ENCODE assay signal across 26 mouse cellular contexts in genomic region chr7:130365711-130366110, GRCm38 (mm10).
DNase-seq lines count a peak whose midpoint lies in the region; ATAC-seq lines count a peak whose summit lies in the region.
"Had no signal": no experiment of that assay in that cellular context is flagged by ENCODE, and none has a peak within 500 bp of the region (broad histone marks: within the 10 kb centered on the region; RNA-seq: fewer than 3 reads in every experiment).

No protein-coding gene starts in this region.

- H3K4me2 ChIP-seq in hindbrain, embryonic 14.5 days (replicated peaks): no peak overlapping the region
- no peak overlapping the region for H3K4me2 ChIP-seq in hindbrain, embryonic 12.5 days (replicated peaks)
- H3K4me2 ChIP-seq in midbrain, embryonic 15.5 days: no peak overlapping the region
- H3K4me2 ChIP-seq: embryonic facial prominence, embryonic 13.5 days; embryonic facial prominence, embryonic 15.5 days; forebrain, embryonic 13.5 days; forebrain, embryonic 15.5 days had no signal

- no peaks in the 10 kb centered on the region for H3K36me3 ChIP-seq in heart, embryonic 10.5 days
- H3K36me3 ChIP-seq in hindbrain, embryonic 14.5 days (replicated peaks; ENCODE audit: control insufficient read depth, insufficient read depth): no peaks in the 10 kb centered on the region
- H3K36me3 ChIP-seq in hindbrain, embryonic 12.5 days: no peaks in the 10 kb centered on the region
- H3K36me3 ChIP-seq in midbrain, embryonic 10.5 days: 0 out of 2 replicates have a peak, but pooled peaks cover 4% of the 10 kb centered on the region
- no peaks in the 10 kb centered on the region for H3K36me3 ChIP-seq in midbrain, embryonic 15.5 days (replicated peaks)
- H3K36me3 ChIP-seq: embryonic facial prominence, embryonic 13.5 days; embryonic facial prominence, embryonic 15.5 days; forebrain, embryonic 15.5 days; G1E had no signal

- no peaks in the 10 kb centered on the region for H3K9me3 ChIP-seq in heart, embryonic 10.5 days
- no peaks in the 10 kb centered on the region for H3K9me3 ChIP-seq in hindbrain, embryonic 14.5 days (ENCODE audit: control insufficient read depth, low read length)
- peaks cover 11% of the 10 kb centered on the region; the same call in 1 of the 2 replicates for H3K9me3 ChIP-seq in hindbrain, embryonic 12.5 days (replicated peaks)
- peaks cover 18% of the 10 kb centered on the region for H3K9me3 ChIP-seq in midbrain, embryonic 10.5 days (replicated peaks)
- H3K9me3 ChIP-seq in midbrain, embryonic 15.5 days: no peaks in the 10 kb centered on the region
- H3K9me3 ChIP-seq: embryonic facial prominence, embryonic 15.5 days had no signal

- ATAC-seq in hindbrain, embryonic 14.5 days (ENCODE audit: low FRiP score): no peak
- ATAC-seq in hindbrain, embryonic 12.5 days (ENCODE audit: low FRiP score): no peak
- ATAC-seq in midbrain, embryonic 15.5 days (replicated peaks): no peak
- ATAC-seq: activated CD4-positive, CD25-positive, alpha-beta regulatory T cell, adult 4 months; CD4-positive, CD25-positive, alpha-beta regulatory T cell, adult 4 months; forebrain, embryonic 13.5 days; forebrain, embryonic 15.5 days; Patski had no signal

- no peak overlapping the region for H3K27ac ChIP-seq in heart, embryonic 10.5 days
- H3K27ac ChIP-seq in hindbrain, embryonic 14.5 days: no peak overlapping the region
- no peak overlapping the region for H3K27ac ChIP-seq in hindbrain, embryonic 12.5 days
- H3K27ac ChIP-seq in midbrain, embryonic 10.5 days (replicated peaks): 0 out of 2 replicates have a peak overlapping the region, but pooled peaks have one; percentile 6
- no peak overlapping the region for H3K27ac ChIP-seq in midbrain, embryonic 15.5 days
- H3K27ac ChIP-seq: embryonic facial prominence, embryonic 13.5 days; embryonic facial prominence, embryonic 15.5 days; forebrain, embryonic 13.5 days; forebrain, embryonic 15.5 days had no signal

- no peak overlapping the region for H3K4me3 ChIP-seq in heart, embryonic 10.5 days
- no peak overlapping the region for H3K4me3 ChIP-seq in hindbrain, embryonic 14.5 days (replicated peaks; ENCODE audit: low read length)
- no peak overlapping the region for H3K4me3 ChIP-seq in hindbrain, embryonic 12.5 days
- no peak overlapping the region for H3K4me3 ChIP-seq in midbrain, embryonic 10.5 days
- no peak overlapping the region for H3K4me3 ChIP-seq in midbrain, embryonic 15.5 days
- H3K4me3 ChIP-seq: embryonic facial prominence, embryonic 13.5 days; embryonic facial prominence, embryonic 15.5 days; erythroblast, embryonic 14.5 days; forebrain, embryonic 13.5 days; forebrain, embryonic 15.5 days had no signal

- H3K4me1 ChIP-seq in heart, embryonic 10.5 days: peaks cover 7% of the 10 kb centered on the region
- peaks cover 33% of the 10 kb centered on the region for H3K4me1 ChIP-seq in hindbrain, embryonic 14.5 days (replicated peaks; ENCODE audit: control insufficient read depth, insufficient read depth, low read length)
- H3K4me1 ChIP-seq in hindbrain, embryonic 12.5 days: peaks cover 33% of the 10 kb centered on the region
- peaks cover 53% of the 10 kb centered on the region for H3K4me1 ChIP-seq in midbrain, embryonic 10.5 days
- peaks cover 30% of the 10 kb centered on the region for H3K4me1 ChIP-seq in midbrain, embryonic 15.5 days

- 92% methylated on average over 10 of the region's 10 CpGs for WGBS in heart, embryonic 10.5 days
- WGBS in hindbrain, embryonic 14.5 days: 97% methylated on average over 10 of the region's 10 CpGs
- 94% methylated on average over 10 of the region's 10 CpGs for WGBS in hindbrain, embryonic 12.5 days
- 93% methylated on average over 10 of the region's 10 CpGs for WGBS in midbrain, embryonic 10.5 days
- 93% methylated on average over 10 of the region's 10 CpGs for WGBS in midbrain, embryonic 15.5 days

- peak; percentile 14 for DNase-seq in heart, embryonic 10.5 days (ENCODE audit: low spot score)
- no peak for DNase-seq in heart, postnatal 25 days (ENCODE audit: low spot score)
- DNase-seq in hindbrain, embryonic 14.5 days (ENCODE audit: low spot score): peak; percentile 15
- DNase-seq in midbrain, embryonic 10.5 days (ENCODE audit: low spot score): peak; percentile 10
- peak; percentile 85 for DNase-seq in gonadal fat pad, adult 2 months (ENCODE audit: low read depth)
- DNase-seq in layer of hippocampus, adult 9-11 months: no peak
- DNase-seq: adrenal gland, adult 8-10 months; adrenal gland, postnatal 14 days; adrenal gland, postnatal 36 days; B cell, adult 2 months; cerebellum, adult 11-12 months; cerebellum, adult 2 months; cerebellum, adult 9-10 months; cerebellum, postnatal 10 days; cerebellum, postnatal 25 days had no signal

- H3K9ac ChIP-seq in hindbrain, embryonic 14.5 days: no peak overlapping the region
- no peak overlapping the region for H3K9ac ChIP-seq in hindbrain, embryonic 12.5 days
- no peak overlapping the region for H3K9ac ChIP-seq in midbrain, embryonic 15.5 days
- H3K9ac ChIP-seq: embryonic facial prominence, embryonic 13.5 days; embryonic facial prominence, embryonic 15.5 days; forebrain, embryonic 13.5 days; forebrain, embryonic 15.5 days had no signal

- H3K27me3 ChIP-seq in heart, embryonic 10.5 days (ENCODE audit: insufficient read depth, poor library complexity, severe bottlenecking): peaks cover 18% of the 10 kb centered on the region
- H3K27me3 ChIP-seq in hindbrain, embryonic 14.5 days (ENCODE audit: control insufficient read depth, insufficient read depth, low read length): no peaks in the 10 kb centered on the region
- H3K27me3 ChIP-seq in hindbrain, embryonic 12.5 days: peaks cover 3% of the 10 kb centered on the region; the same call in 1 of the 2 replicates
- H3K27me3 ChIP-seq in midbrain, embryonic 10.5 days (ENCODE audit: low read depth, poor library complexity, severe bottlenecking): peaks cover 39% of the 10 kb centered on the region
- peaks cover 16% of the 10 kb centered on the region for H3K27me3 ChIP-seq in midbrain, embryonic 15.5 days (replicated peaks)
- H3K27me3 ChIP-seq: embryonic facial prominence, embryonic 13.5 days; embryonic facial prominence, embryonic 15.5 days; forebrain, embryonic 15.5 days; Patski had no signal

- intact Hi-C loops in heart, postnatal 25 days (cut with DNase I): no loop called here

Comparison
In these comparisons a context has a peak if more than half of its experiments do, and no peak if none do; other contexts are left out.
1. DNase-seq: peak in heart, embryonic 10.5 days (single experiment), hindbrain, embryonic 14.5 days (single experiment), midbrain, embryonic 10.5 days (single experiment) and gonadal fat pad, adult 2 months (single experiment); none in heart, postnatal 25 days (single experiment) and layer of hippocampus, adult 9-11 months (single experiment).